Mouse (Mus musculus) kidney, embryonic 15.5 days (tissue): ENCODE results near the gene Myg1. TPM values are rescaled to one million over a fixed set of nuclear protein-coding genes. Genes with fewer than 3 reads are reported as not detected.

Experiments
- ATAC-seq: fragments of 200-750 bp; cut with Nextera tagmentation; replicated peaks from 2 replicates; pipeline ENCODE4 v1.8.0; 2017; ENCODE audit warnings: moderate TSS enrichment; ENCODE audit not compliant: low FRiP score
- H3K27ac ChIP-seq: fragments of 300-500 bp; sonication (generic); 2 replicates; pipeline ENCODE4 v1.5.1; 2015; ENCODE audit warnings: mild to moderate bottlenecking, inconsistent platforms
- H3K27me3 ChIP-seq: fragments of 300-500 bp; sonication (generic); 2 replicates; pipeline ENCODE4 v1.6.1; 2015; ENCODE audit warnings: inconsistent platforms
- H3K36me3 ChIP-seq: fragments of 300-500 bp; sonication (generic); 2 replicates; pipeline ENCODE4 v1.6.1; 2015; ENCODE audit warnings: inconsistent platforms
- H3K4me1 ChIP-seq: fragments of 300-500 bp; sonication (generic); 2 replicates; pipeline ENCODE4 v1.6.1; 2015; ENCODE audit warnings: inconsistent platforms
- H3K4me2 ChIP-seq: fragments of 300-500 bp; sonication (generic); 2 replicates; pipeline ENCODE4 v1.6.1; 2015; ENCODE audit warnings: moderate library complexity, mild to moderate bottlenecking, inconsistent platforms
- H3K4me3 ChIP-seq: fragments of 300-500 bp; sonication (generic); replicated peaks from 2 replicates; pipeline ENCODE4 v1.5.1; 2015; ENCODE audit warnings: mild to moderate bottlenecking, inconsistent platforms
- H3K9ac ChIP-seq: fragments of 300-500 bp; sonication (generic); 2 replicates; pipeline ENCODE4 v1.6.1; 2015; ENCODE audit warnings: mild to moderate bottlenecking, inconsistent platforms
- H3K9me3 ChIP-seq: fragments of 300-500 bp; sonication (generic); replicated peaks from 2 replicates; pipeline ENCODE4 v1.6.1; 2016; ENCODE audit warnings: inconsistent platforms
- WGBS: fragments of 180-500 bp; shearing (Covaris S2); methylation state at CpG from one replicate; pipeline ENCODE4 v1.1.7; 2015; ENCODE audit warnings: mixed read lengths; 5-methylcytosine and 5-hydroxymethylcytosine counted together
- polyA plus RNA-seq: library from polyadenylated mRNA; unstranded; fragments of >200 nt; fragmentation: Nextera tagmentation; extraction: Ambion mirVana; gene quantifications from 2 replicates; pipeline ENCODE4 v1.2.1, GENCODE M21; 2015

Myg1 gene
- polyA plus RNA-seq, result 106 and 122 TPM in 2 replicates

- WGBS, result under 1% methylated on average over 30 of the region's 30 CpGs
- no peaks in the 10 kb centered on the region for H3K27me3 ChIP-seq
- peak; percentile 92 for ATAC-seq
- H3K36me3 ChIP-seq, result peaks cover 77% of the 10 kb centered on the region
- peak within 1 kb of the TSS; percentile 91 for H3K27ac ChIP-seq
- H3K4me3 ChIP-seq, result peak within 1 kb of the TSS; percentile 91
- no peaks in the 10 kb centered on the region for H3K9me3 ChIP-seq
- peak within 1 kb of the TSS; percentile 86 for H3K4me2 ChIP-seq
- H3K4me1 ChIP-seq, result peaks cover 36% of the 10 kb centered on the region
- peak within 1 kb of the TSS; percentile 77 for H3K9ac ChIP-seq
Observed at GRCm38 (mm10) chr15:102331610-102332015, at the start of gene Myg1. Myg1 (plus strand) TSS chr15:102331709.

- ATAC-seq, result no peak
- Histone ChIP-seq H3K4me1 (peaks cover 24% of the 10 kb centered on the region), H3K9ac (no peak overlapping the region), H3K9me3 (no peaks in the 10 kb centered on the region), H3K4me2 (no peak overlapping the region), H3K27me3 (no peaks in the 10 kb centered on the region), H3K27ac (no peak overlapping the region), H3K36me3 (peaks cover 28% of the 10 kb centered on the region), H3K4me3 (no peak overlapping the region)
- WGBS, result 83% methylated on average over 8 of the region's 8 CpGs
Observed at GRCm38 (mm10) chr15:102282463-102283292, 48.8 kb upstream of the Myg1 start.

GRCm38 (mm10) chr15:102283648-102284047 is 47.9 kb upstream of the Myg1 start:
- Histone ChIP-seq H3K9me3 (no peaks in the 10 kb centered on the region), H3K4me1 (peaks cover 22% of the 10 kb centered on the region), H3K4me3 (no peak overlapping the region), H3K27me3 (no peaks in the 10 kb centered on the region), H3K36me3 (peaks cover 28% of the 10 kb centered on the region), H3K9ac (no peak overlapping the region), H3K27ac (no peak overlapping the region), H3K4me2 (no peak overlapping the region)
- 69% methylated on average over 3 of the region's 3 CpGs for WGBS
- ATAC-seq, result no peak

GRCm38 (mm10) chr15:102287395-102287794 is 44.1 kb upstream of the Myg1 start:
- Histone ChIP-seq H3K4me2 (no peak overlapping the region), H3K4me1 (no peaks in the 10 kb centered on the region), H3K27me3 (no peaks in the 10 kb centered on the region), H3K27ac (no peak overlapping the region), H3K36me3 (peaks cover 7% of the 10 kb centered on the region; the same call in 1 of the 2 replicates), H3K9me3 (no peaks in the 10 kb centered on the region), H3K4me3 (no peak overlapping the region), H3K9ac (no peak overlapping the region)
- ATAC-seq, result no peak

GRCm38 (mm10) chr15:102295633-102296367 is 35.7 kb upstream of the Myg1 start, which contains the start of gene Espl1:
Espl1 (plus strand) TSS chr15:102296266.
- peak within 1 kb of the TSS; percentile 72 for H3K4me2 ChIP-seq
- peak within 1 kb of the TSS; percentile 61 for H3K9ac ChIP-seq
- H3K9me3 ChIP-seq, result no peaks in the 10 kb centered on the region
- H3K36me3 ChIP-seq, result peaks cover 30% of the 10 kb centered on the region
- ATAC-seq, result peak; percentile 99
- H3K27ac ChIP-seq, result peak within 1 kb of the TSS; percentile 24; the same call in 1 of the 2 replicates
- peak within 1 kb of the TSS; percentile 58 for H3K4me3 ChIP-seq
- 7% methylated on average over 25 of the region's 25 CpGs for WGBS
- peaks cover 12% of the 10 kb centered on the region for H3K4me1 ChIP-seq
- no peaks in the 10 kb centered on the region for H3K27me3 ChIP-seq

GRCm38 (mm10) chr15:102296368-102297006 is 35.0 kb upstream of the Myg1 start:
- Histone ChIP-seq H3K4me3 (peak overlapping the region; percentile 58), H3K36me3 (peaks cover 37% of the 10 kb centered on the region), H3K9me3 (no peaks in the 10 kb centered on the region), H3K4me2 (peak overlapping the region; percentile 72), H3K9ac (peak overlapping the region; percentile 61), H3K27me3 (no peaks in the 10 kb centered on the region), H3K27ac (no peak overlapping the region), H3K4me1 (peaks cover 12% of the 10 kb centered on the region)
- 4% methylated on average over 24 of the region's 24 CpGs for WGBS
- peak; percentile 68 for ATAC-seq

- Histone ChIP-seq H3K4me1 (no peaks in the 10 kb centered on the region), H3K36me3 (peaks cover 92% of the 10 kb centered on the region), H3K9me3 (no peaks in the 10 kb centered on the region), H3K27me3 (no peaks in the 10 kb centered on the region), H3K9ac (no peak overlapping the region), H3K4me3 (no peak overlapping the region), H3K27ac (no peak overlapping the region), H3K4me2 (no peak overlapping the region)
- no peak for ATAC-seq
- 71% methylated on average over 6 of the region's 6 CpGs for WGBS
Observed at GRCm38 (mm10) chr15:102302542-102302941, 29.0 kb upstream of the Myg1 start.

- 85% methylated on average over 9 of the region's 9 CpGs for whole genome bisulfite sequencing
Observed at GRCm38 (mm10) chr15:102308717-102309116, 22.8 kb upstream of the Myg1 start.

GRCm38 (mm10) chr15:102310074-102310845 is 21.2 kb upstream of the Myg1 start:
- H3K27ac ChIP-seq, result peak overlapping the region; percentile 64
- H3K4me3 ChIP-seq, result no peak overlapping the region
- WGBS, result 47% methylated on average over 10 of the region's 10 CpGs
- ATAC-seq, result peak; percentile 86
- H3K9ac ChIP-seq, result no peak overlapping the region
- H3K4me2 ChIP-seq, result no peak overlapping the region
- no peaks in the 10 kb centered on the region for H3K27me3 ChIP-seq
- peaks cover 94% of the 10 kb centered on the region for H3K36me3 ChIP-seq
- no peaks in the 10 kb centered on the region for H3K9me3 ChIP-seq
- H3K4me1 ChIP-seq, result peaks cover 5% of the 10 kb centered on the region; the same call in 1 of the 2 replicates

More at GRCm38 (mm10) chr15:102308717-102309116, 22.8 kb upstream of the Myg1 start:
- H3K27ac ChIP-seq, result no peak overlapping the region
- H3K27me3 ChIP-seq, result no peaks in the 10 kb centered on the region
- ATAC-seq, result no peak
- H3K9me3 ChIP-seq, result no peaks in the 10 kb centered on the region
- peaks cover 5% of the 10 kb centered on the region; the same call in 1 of the 2 replicates for H3K4me1 ChIP-seq
- peaks cover 94% of the 10 kb centered on the region for H3K36me3 ChIP-seq
- no peak overlapping the region for H3K4me2 ChIP-seq
- H3K9ac ChIP-seq, result no peak overlapping the region
- no peak overlapping the region for H3K4me3 ChIP-seq

GRCm38 (mm10) chr15:102311489-102311888 is 20.0 kb upstream of the Myg1 start:
- H3K4me1 ChIP-seq, result peaks cover 5% of the 10 kb centered on the region; the same call in 1 of the 2 replicates
- H3K36me3 ChIP-seq, result peaks cover 94% of the 10 kb centered on the region
- H3K27ac ChIP-seq, result no peak overlapping the region
- H3K27me3 ChIP-seq, result no peaks in the 10 kb centered on the region
- no peaks in the 10 kb centered on the region for H3K9me3 ChIP-seq
- H3K4me2 ChIP-seq, result no peak overlapping the region
- H3K9ac ChIP-seq, result no peak overlapping the region
- no peak overlapping the region for H3K4me3 ChIP-seq
- ATAC-seq, result no peak

GRCm38 (mm10) chr15:102315292-102315691 is 16.2 kb upstream of the Myg1 start:
- Histone ChIP-seq H3K9ac (no peak overlapping the region), H3K4me1 (no peaks in the 10 kb centered on the region), H3K36me3 (peaks cover 93% of the 10 kb centered on the region), H3K27ac (no peak overlapping the region), H3K4me2 (no peak overlapping the region), H3K27me3 (no peaks in the 10 kb centered on the region), H3K4me3 (no peak overlapping the region), H3K9me3 (no peaks in the 10 kb centered on the region)
- ATAC-seq, result no peak
- WGBS, result 86% methylated on average over 8 of the region's 8 CpGs
